Mouse (Mus musculus) brain, adult 2 months (tissue): ENCODE data around the gene Olfr847.

Source experiments
- DNase-seq: peaks from one replicate; pipeline ENCODE4 v3.0.0; 2011; ENCODE audit warnings: low read depth, low spot score

The Olfr847 gene

DNA sequence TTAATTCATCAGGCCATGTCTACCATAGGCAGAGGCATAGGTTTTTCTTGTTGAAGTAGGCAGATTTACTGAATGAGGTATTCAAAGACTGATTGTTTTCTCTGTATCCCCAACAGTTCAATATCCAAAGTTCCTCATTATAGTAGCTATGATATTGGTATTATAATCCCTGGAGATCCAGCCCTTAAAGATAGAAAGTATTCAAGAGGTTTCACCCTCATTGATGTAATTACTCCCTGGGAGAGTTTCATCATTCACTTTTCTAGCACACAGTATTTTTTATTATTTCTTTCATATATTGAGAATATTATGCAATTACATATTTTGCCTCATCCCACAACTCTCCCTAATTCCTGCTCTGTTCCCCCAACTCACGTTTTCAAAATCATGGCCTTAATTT, at the start of gene Olfr847:
TSS of gene Olfr847 (minus strand) at position 101 of the 400 bp plus-strand sequence.
- no peak for DNase-seq

DNA sequence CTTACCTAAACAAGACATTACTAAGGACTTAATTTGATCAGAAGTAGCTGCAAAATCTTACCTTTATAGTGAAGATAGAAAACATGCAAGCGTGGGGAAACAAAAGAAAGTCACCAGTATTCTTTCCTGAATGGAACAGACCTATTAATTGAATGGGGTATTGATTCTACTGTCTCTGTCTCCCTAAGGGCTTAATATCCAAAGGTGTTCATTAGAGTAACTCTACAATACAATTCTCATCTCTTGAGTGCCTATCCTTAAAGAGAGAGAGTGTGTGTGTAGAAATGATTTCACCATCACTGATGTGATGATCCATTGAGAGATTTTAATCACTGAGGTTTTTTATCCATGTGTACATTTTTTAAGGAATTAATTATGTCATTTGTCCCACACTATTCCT, 14.6 kb downstream of the Olfr847 start, which contains the start of gene Olfr846:
TSS of gene Olfr846 (minus strand) at position 101 of the 400 bp plus-strand sequence.
- DNase-seq = no peak

DNA sequence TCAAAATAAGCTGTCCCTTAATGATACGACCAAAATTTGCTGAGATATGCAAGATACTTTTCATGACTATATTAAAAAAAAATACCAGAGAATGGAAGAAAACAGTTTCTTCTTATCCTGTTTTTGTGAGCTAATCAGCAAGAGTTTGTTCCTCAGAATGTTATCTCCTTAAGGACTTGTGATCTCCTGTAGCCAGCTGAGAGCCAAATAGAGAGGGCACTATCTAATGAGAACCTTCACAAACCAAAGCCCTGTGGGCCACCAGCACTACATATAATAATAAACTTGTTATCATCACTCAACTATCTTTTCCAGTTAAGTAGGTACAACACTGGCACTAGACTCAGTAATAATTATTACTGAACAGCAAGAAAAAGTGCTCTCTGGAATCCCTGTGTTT, 42.3 kb downstream of the Olfr847 start, which contains the start of gene Olfr845:
TSS of gene Olfr845 (plus strand) at position 301 of the 400 bp plus-strand sequence.
- DNase-seq = no peak
